25 mouse cellular contexts compared by ENCODE assay signal in genomic region chr2:154959486-154959885, GRCm38 (mm10). TPM values are rescaled to one million over a fixed set of nuclear protein-coding genes. Genes with fewer than 3 reads are reported as not detected.
"Had no signal": no experiment of that assay in that cellular context is flagged by ENCODE, and none has a peak within 500 bp of the region (broad histone marks: within the 10 kb centered on the region; RNA-seq: fewer than 3 reads in every experiment).

No protein-coding gene starts in this region.

- H3K4me3 ChIP-seq: heart, adult 2 months; heart, embryonic 13.5 days; heart, embryonic 15.5 days; hindbrain, embryonic 13.5 days; hindbrain, embryonic 15.5 days; kidney, embryonic 15.5 days; layer of hippocampus, adult 2 months; left cerebral cortex, adult 2 months; limb, embryonic 12.5 days; liver, embryonic 12.5 days had no signal

- H3K27ac ChIP-seq: heart, adult 2 months; heart, embryonic 13.5 days; heart, embryonic 15.5 days; hindbrain, embryonic 13.5 days; hindbrain, embryonic 15.5 days; hindbrain, postnatal 0 days; kidney, embryonic 15.5 days; kidney, postnatal 0 days; layer of hippocampus, adult 2 months; left cerebral cortex, adult 2 months; liver, embryonic 12.5 days; liver, embryonic 14.5 days had no signal

- H3K9me3 ChIP-seq: heart, embryonic 13.5 days; heart, embryonic 15.5 days; hindbrain, embryonic 13.5 days; hindbrain, embryonic 15.5 days; kidney, embryonic 15.5 days; limb, embryonic 12.5 days; liver, embryonic 12.5 days had no signal

- H3K4me2 ChIP-seq: heart, embryonic 11.5 days; heart, embryonic 13.5 days; heart, embryonic 15.5 days; hindbrain, embryonic 13.5 days; hindbrain, embryonic 15.5 days; kidney, embryonic 15.5 days; limb, embryonic 12.5 days; liver, embryonic 12.5 days had no signal

- DNase-seq: gastrocnemius, postnatal 14 days; gastrocnemius, postnatal 36 days; heart, adult 2 months; heart, postnatal 14 days; heart, postnatal 36 days; kidney, adult 18-20 months; kidney, adult 9 months; kidney, postnatal 14 days; kidney, postnatal 36 days; lung, adult 18-20 months had no signal

- H3K9ac ChIP-seq: heart, embryonic 13.5 days; heart, embryonic 15.5 days; hindbrain, embryonic 13.5 days; hindbrain, embryonic 15.5 days; kidney, embryonic 15.5 days; limb, embryonic 12.5 days; liver, embryonic 12.5 days; liver, embryonic 14.5 days had no signal

- H3K27me3 ChIP-seq: hindbrain, embryonic 15.5 days; kidney, embryonic 15.5 days; limb, embryonic 12.5 days had no signal

- H3K4me1 ChIP-seq: heart, embryonic 13.5 days; heart, embryonic 15.5 days; hindbrain, embryonic 15.5 days; kidney, embryonic 15.5 days; liver, embryonic 12.5 days had no signal

- ATAC-seq: hindbrain, postnatal 0 days; intestine, embryonic 16.5 days; liver, embryonic 12.5 days had no signal

- H3K36me3 ChIP-seq: heart, embryonic 13.5 days; heart, embryonic 15.5 days; hindbrain, embryonic 13.5 days; hindbrain, embryonic 15.5 days; kidney, embryonic 15.5 days; limb, embryonic 12.5 days; liver, embryonic 12.5 days had no signal

RNA-seq across cellular contexts. Expression of gene Gm14226, which starts 58.6 kb away (rescaled TPM):
- polyA plus RNA-seq: liver, adult 2 months had no signal
